Mouse (Mus musculus): ENCODE data around the gene Tmem176b. TPM values are rescaled to one million over a fixed set of nuclear protein-coding genes. Genes with fewer than 3 reads are reported as not detected.

The Tmem176b gene
- total RNA-seq, 2 experiments from 2014 or later: 8.2 to 12.9 TPM

DNA sequence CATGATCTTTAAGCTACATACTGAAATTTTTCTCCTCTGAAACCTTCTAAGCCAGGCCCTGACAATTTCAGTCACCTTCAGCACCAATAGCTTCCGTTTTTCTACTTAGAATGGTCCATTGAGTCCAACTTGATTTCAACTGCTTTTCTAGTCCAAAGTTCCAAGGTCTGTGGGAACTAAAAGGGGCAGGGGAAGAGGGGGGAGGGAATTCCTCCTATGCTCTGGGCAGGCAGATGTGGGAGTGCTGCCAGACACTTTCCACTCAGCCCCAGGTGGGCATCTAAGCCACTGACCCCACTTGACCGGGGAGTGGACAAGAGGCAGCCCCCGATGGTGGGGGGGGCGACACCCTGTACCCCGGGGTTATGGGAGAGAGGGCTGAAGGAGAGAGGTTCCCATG is 37.0 kb downstream of the Tmem176b start:
- intact Hi-C loops (cut with DNase I): no loop called here

GRCm38 (mm10) chr6:48803406-48804051 is 37.8 kb downstream of the Tmem176b start:
- DNase-seq: no peak
- intact Hi-C loops (cut with DNase I): no loop called here

More for the DNA sequence above, 37.0 kb downstream of the Tmem176b start:
- DNase-seq: no peak

DNA sequence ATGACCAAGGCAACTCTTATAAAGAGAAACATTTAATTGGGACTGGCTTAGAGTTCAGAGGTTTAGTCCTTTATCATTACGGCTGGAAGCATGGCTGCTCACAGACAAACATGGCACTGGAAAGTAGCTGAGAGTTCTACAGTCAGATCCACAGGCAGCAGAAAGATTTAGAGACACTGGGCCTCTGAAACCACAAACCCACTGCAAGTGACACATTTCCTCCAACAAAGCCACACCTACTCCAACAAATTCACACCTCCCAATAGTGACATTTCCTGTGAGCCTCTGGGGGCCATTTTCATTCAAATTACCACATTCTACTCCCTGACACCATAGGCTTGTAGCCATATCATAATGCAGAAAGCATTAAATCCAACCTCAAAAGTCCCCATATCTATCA is 39.4 kb downstream of the Tmem176b start:
- DNase-seq: no peak
- intact Hi-C loops (cut with DNase I): no loop called here

DNA sequence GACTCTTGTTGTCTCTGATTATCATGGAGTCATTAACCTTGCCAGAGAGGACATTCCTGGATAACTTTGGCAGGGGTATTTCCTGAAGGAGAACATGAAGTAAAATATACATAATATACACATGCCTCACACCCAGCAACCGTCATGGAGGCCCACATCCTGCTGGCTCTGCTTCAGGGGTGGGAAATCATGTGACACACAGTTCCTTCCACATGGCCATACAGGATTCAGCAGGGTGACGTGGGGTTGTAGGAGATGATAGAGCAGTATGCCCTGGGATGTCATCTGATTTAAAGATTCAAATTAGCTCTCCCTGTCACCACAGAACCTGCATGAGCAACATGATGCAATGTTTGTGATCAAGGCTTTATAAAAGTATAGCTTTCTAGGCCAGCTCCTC is 53.4 kb downstream of the Tmem176b start:
- DNase-seq: no peak
- intact Hi-C loops (cut with DNase I): no loop called here

DNA sequence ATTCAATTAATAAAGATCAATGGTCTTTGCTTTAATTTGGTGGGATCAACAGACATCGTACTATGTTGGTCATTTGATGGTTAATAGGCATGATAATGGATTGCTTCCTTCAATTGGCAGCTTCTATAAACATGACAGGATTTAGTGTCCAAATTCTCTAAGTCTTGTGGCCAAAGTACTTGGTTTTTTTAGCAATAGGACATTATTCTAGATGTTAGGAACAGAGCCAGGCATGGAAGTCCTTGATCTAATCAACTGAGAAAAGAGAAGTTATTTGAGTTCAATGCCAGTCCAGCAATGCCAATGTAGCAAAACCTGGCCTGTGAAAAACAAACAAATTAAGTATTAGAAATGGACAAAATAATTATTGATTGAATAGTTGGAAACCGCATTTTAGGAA is 55.7 kb downstream of the Tmem176b start:
- DNase-seq: no peak
- intact Hi-C loops (cut with DNase I): no loop called here

DNA sequence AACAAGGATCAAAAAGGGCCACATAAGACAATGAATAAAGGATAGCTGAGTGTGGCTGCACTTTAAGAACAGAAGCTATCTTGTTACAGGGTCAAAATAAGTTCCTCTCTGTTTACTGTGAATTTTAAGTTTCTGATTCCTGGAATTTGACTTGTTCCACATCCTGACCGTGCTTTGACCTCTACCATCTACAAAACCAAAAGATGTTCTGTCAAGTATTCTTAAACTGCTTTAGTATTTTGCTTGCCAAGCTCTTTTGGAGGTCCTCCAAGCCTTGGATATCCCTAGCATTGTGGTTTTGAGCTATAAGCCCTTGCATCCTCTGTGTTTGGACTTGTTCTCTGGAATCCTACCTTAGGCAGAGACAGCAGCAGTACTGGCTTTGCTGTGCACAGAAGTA is 56.1 kb downstream of the Tmem176b start:
- DNase-seq: peak in 1 of 2 experiments; percentile 25
- intact Hi-C loops (cut with DNase I): no loop called here

DNA sequence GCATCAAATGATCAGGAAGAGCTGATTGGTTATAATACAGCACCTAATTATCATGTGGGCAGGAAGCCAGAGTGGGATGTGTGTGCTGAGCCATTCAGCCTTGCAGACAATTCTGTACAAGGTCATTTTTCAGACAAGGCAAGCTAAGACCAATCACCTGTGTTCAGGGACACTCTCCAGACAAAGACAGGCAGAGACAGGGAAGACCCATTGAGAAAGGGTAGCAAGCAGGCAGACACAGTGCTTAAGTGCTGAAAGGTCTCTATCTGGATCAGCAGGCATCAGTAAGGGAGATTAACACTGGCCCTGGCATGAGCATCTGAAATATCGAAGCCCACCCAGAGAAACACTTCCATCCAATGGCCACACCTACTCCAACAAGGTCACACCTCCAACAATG is 56.9 kb downstream of the Tmem176b start:
- no peak for DNase-seq
- intact Hi-C loops (cut with DNase I): loop anchor here (5.0 kb wide), 1 partner anchor 607 kb away; no protein-coding TSS in a partner anchor

Other genes starting within 250 kb of the Tmem176b start
- 10 to 100 TPM; 19.4 to 29.3 TPM for gene Repin1, start 247.6 kb downstream of the Tmem176b start, total RNA-seq (2021)
- gene Gm44965, start 247.6 kb downstream of the Tmem176b start, total RNA-seq (2021): 1 to 10 TPM in 1 of 2 experiments, not detected in 1; 2.1 TPM
- gene Zfp775, start 239.4 kb downstream of the Tmem176b start, total RNA-seq (2021): 1 to 10 TPM; 5.9 to 6.4 TPM
- gene AI854703, start 214.7 kb downstream of the Tmem176b start, total RNA-seq (2021): under 1 TPM; 0.25 to 0.48 TPM
- gene Gimap8, start 194.3 kb downstream of the Tmem176b start, total RNA-seq (2021): 1 to 10 TPM; 1.9 to 2.8 TPM
- 1 to 10 TPM in 1 of 2 experiments, under 1 TPM in 1; 0.94 to 2.1 TPM for gene Gimap9, start 165.4 kb downstream of the Tmem176b start, total RNA-seq (2021)
- gene Gimap4, start 156.9 kb downstream of the Tmem176b start, total RNA-seq (2021): 1 to 10 TPM; 4.1 to 6.5 TPM
- 10 to 100 TPM in 1 of 2 experiments, 1 to 10 TPM in 1; 9.0 to 13.0 TPM for gene Gimap6, start 133.3 kb downstream of the Tmem176b start, total RNA-seq (2021)
- not detected for gene Gm28053, start 122.9 kb downstream of the Tmem176b start, total RNA-seq (2021)
- gene Gimap7, start 122.9 kb downstream of the Tmem176b start, total RNA-seq (2021): not detected
- gene Gimap1, start 102.4 kb downstream of the Tmem176b start, total RNA-seq (2021): 1 to 10 TPM; 3.0 to 3.4 TPM
- 1 to 10 TPM; 1.7 to 2.1 TPM for gene Gimap5, start 95.3 kb downstream of the Tmem176b start, total RNA-seq (2021)
- not detected for gene Gimap3, start 70.6 kb downstream of the Tmem176b start, total RNA-seq (2021)
- 1 to 10 TPM; 4.2 to 4.6 TPM for gene Tmem176a, start 577 bp downstream of the Tmem176b start, total RNA-seq (2021)
- not detected for gene Aoc1, start 31.4 kb upstream of the Tmem176b start, total RNA-seq (2021)
- not detected for gene 1600015I10Rik, start 88.4 kb upstream of the Tmem176b start, total RNA-seq (2021)
- gene Doxl2, start 133.5 kb upstream of the Tmem176b start, total RNA-seq (2021): not detected
- not detected for gene Svs1, start 145.4 kb upstream of the Tmem176b start, total RNA-seq (2021)
- 1 to 10 TPM; 1.0 to 2.2 TPM for gene Gpnmb, start 195.1 kb upstream of the Tmem176b start, total RNA-seq (2021)
- gene Malsu1, start 232.3 kb upstream of the Tmem176b start, total RNA-seq (2021): 10 to 100 TPM; 42.3 to 43.0 TPM

All from gastrocnemius, postnatal 36 days (tissue).